Mouse (Mus musculus) lung, adult 2 months (tissue): ENCODE results near the gene Ppp1r15a. TPM values are rescaled to one million over a fixed set of nuclear protein-coding genes. Genes with fewer than 3 reads are reported as not detected.

Experiments used
- DNase-seq: peaks from one replicate; pipeline ENCODE4 v3.0.0; 2022
- H3K4me1 ChIP-seq: fragments of 200-500 bp; 2 replicates; pipeline ENCODE4 v1.6.1; 2011; ENCODE audit warnings: low read length; ENCODE audit not compliant: control insufficient read depth, insufficient read depth
- H3K4me3 ChIP-seq: fragments of 200-500 bp; replicated peaks from 2 replicates; pipeline ENCODE3; 2011; ENCODE audit warnings: low read depth, mild to moderate bottlenecking, control low read depth, low read length; ENCODE audit errors: extremely low read depth
- CTCF ChIP-seq: fragments of 200-500 bp; IDR thresholded peaks from 2 replicates; pipeline ENCODE4 v1.5.1; 2011; ENCODE audit warnings: mild to moderate bottlenecking, low read length, control low read depth; ENCODE audit not compliant: insufficient read depth
- POLR2A ChIP-seq: fragments of 200-500 bp; IDR thresholded peaks from 2 replicates; pipeline ENCODE4 v1.6.1; 2011; ENCODE audit warnings: low read depth, mild to moderate bottlenecking, control low read depth, low read length, borderline replicate concordance; ENCODE audit errors: extremely low read depth
- WGBS: fragments of 180-500 bp; shearing (Covaris S2); methylation state at CpG from one replicate; pipeline ENCODE4 v1.1.7; 2018; 5-methylcytosine and 5-hydroxymethylcytosine counted together
- polyA plus RNA-seq: library from polyadenylated mRNA; depleted of rRNA; stranded (reverse); fragments of >200 nt; gene quantifications from 2 replicates; pipeline ENCODE4 v1.2.3, GENCODE M21; 2012; rRNA removed

Gene Ppp1r15a
- polyA plus RNA-seq, result 58.6 and 73.7 TPM in 2 replicates

GRCm38 (mm10) chr7:45525809-45526473 is at the start of gene Ppp1r15a, which contains the start of gene Plekha4:
Ppp1r15a (minus strand) TSS chr7:45526268.
Plekha4 (plus strand) TSS chr7:45526330.
- peaks cover 18% of the 10 kb centered on the region for H3K4me1 ChIP-seq
- under 1% methylated on average over 54 of the region's 54 CpGs for WGBS
- DNase-seq, result peak; percentile 99

GRCm38 (mm10) chr7:45574472-45575379 is 48.7 kb upstream of the Ppp1r15a start:
- Histone ChIP-seq H3K4me3 (no peak overlapping the region), H3K4me1 (peaks cover 7% of the 10 kb centered on the region)
- DNase-seq, result no peak
- WGBS, result 84% methylated on average over 15 of the region's 15 CpGs
- no peak for TF ChIP-seq POLR2A
- TF ChIP-seq CTCF, result no peak

More at GRCm38 (mm10) chr7:45525809-45526473, at the start of gene Ppp1r15a, which contains the start of gene Plekha4:
- H3K4me3 ChIP-seq, result peak within 1 kb of the TSS; percentile 94
- TF ChIP-seq POLR2A, result peak; percentile 98
- no peak for TF ChIP-seq CTCF

- DNase-seq, result no peak
- Histone ChIP-seq H3K4me1 (peaks cover 7% of the 10 kb centered on the region), H3K4me3 (no peak overlapping the region)
- WGBS, result 65% methylated on average over 8 of the region's 8 CpGs
- TF ChIP-seq CTCF, result no peak
- TF ChIP-seq POLR2A, result no peak
Measured at GRCm38 (mm10) chr7:45573954-45574353, 47.9 kb upstream of the Ppp1r15a start.

- H3K4me1 ChIP-seq, result peaks cover 7% of the 10 kb centered on the region
- 53% methylated on average over 1 of the region's 1 CpGs for WGBS
- TF ChIP-seq POLR2A (no peak), CTCF (no peak)
- H3K4me3 ChIP-seq, result no peak overlapping the region
- no peak for DNase-seq
Measured at GRCm38 (mm10) chr7:45571966-45572365, 45.9 kb upstream of the Ppp1r15a start.

- Histone ChIP-seq H3K4me3 (peak within 1 kb of the TSS; percentile 85), H3K4me1 (peaks cover 7% of the 10 kb centered on the region)
- under 1% methylated on average over 42 of the region's 42 CpGs for WGBS
- TF ChIP-seq POLR2A (peak; percentile 61; the same call in 1 of the 2 replicates), CTCF (no peak)
- DNase-seq, result peak; percentile 79
Measured at GRCm38 (mm10) chr7:45570103-45570741, 44.2 kb upstream of the Ppp1r15a start, which contains the start of gene Bcat2. Bcat2 (plus strand) TSS chr7:45570153.

- DNase-seq, result no peak
- H3K4me3 ChIP-seq, result no peak overlapping the region
- 77% methylated on average over 10 of the region's 10 CpGs for WGBS
- no peak for TF ChIP-seq POLR2A
- TF ChIP-seq CTCF, result no peak
- H3K4me1 ChIP-seq, result peaks cover 7% of the 10 kb centered on the region
Measured at GRCm38 (mm10) chr7:45568601-45569473, 42.8 kb upstream of the Ppp1r15a start.

- TF ChIP-seq CTCF (no peak), POLR2A (peak; percentile 32; the same call in 1 of the 2 replicates)
- H3K4me3 ChIP-seq, result peak overlapping the region; percentile 48
- peak; percentile 83 for DNase-seq
- 2% methylated on average over 24 of the region's 24 CpGs for WGBS
- peaks cover 7% of the 10 kb centered on the region for H3K4me1 ChIP-seq
Measured at GRCm38 (mm10) chr7:45567780-45568516, 41.9 kb upstream of the Ppp1r15a start.
